Mouse (Mus musculus): Measurements from ENCODE around the gene Abca2. TPM values are rescaled to one million over a fixed set of nuclear protein-coding genes. Genes with fewer than 3 reads are reported as not detected.

Abca2 gene
- polyA plus RNA-seq, 1 experiment from 2014 or later, result 17.7 TPM

GRCm38 (mm10) chr2:25450853-25451647 is 22.5 kb downstream of the Abca2 start:
- H3K4me2 ChIP-seq (ENCODE audit: low read length), result no peak overlapping the region
- H3K9ac ChIP-seq (replicated peaks; ENCODE audit: low read length), result no peak overlapping the region
- peaks cover 35% of the 10 kb centered on the region for H3K36me3 ChIP-seq (ENCODE audit: control insufficient read depth, insufficient read depth, low read length)
- ATAC-seq (ENCODE audit: low FRiP score, low TSS enrichment) (no peak), DNase-seq (no peak)
- no peaks in the 10 kb centered on the region for H3K9me3 ChIP-seq (ENCODE audit: control insufficient read depth, low read length)
- H3K27ac ChIP-seq (replicated peaks; ENCODE audit: low read depth, low read length), result no peak overlapping the region
- no peak overlapping the region for H3K4me3 ChIP-seq (replicated peaks; ENCODE audit: low read depth, low read length)
- no peaks in the 10 kb centered on the region for H3K4me1 ChIP-seq (ENCODE audit: control insufficient read depth, insufficient read depth, low read length)
- 91% methylated on average over 8 of the region's 8 CpGs for WGBS
- H3K27me3 ChIP-seq (ENCODE audit: control insufficient read depth, insufficient read depth, low read length), result no peaks in the 10 kb centered on the region

DNA sequence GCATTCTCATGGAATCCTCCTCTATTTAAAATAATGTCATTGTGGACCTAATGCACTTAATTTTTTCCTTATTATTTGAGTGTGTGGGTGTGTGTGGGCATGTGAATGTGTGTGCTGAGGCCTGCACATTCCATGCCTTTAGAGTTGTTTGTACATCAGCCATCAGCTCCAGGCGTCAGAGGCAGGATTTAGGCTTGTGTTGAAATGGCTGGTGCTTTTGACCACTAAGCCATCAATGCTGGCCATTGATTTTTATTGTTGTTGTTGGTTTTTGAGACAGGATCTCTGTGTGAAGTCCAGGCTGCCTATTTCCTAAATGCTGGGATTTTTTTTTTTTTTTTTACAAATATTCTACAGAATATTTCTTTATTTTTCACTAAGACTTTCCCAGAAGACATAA is 24.4 kb downstream of the Abca2 start:
- no peak overlapping the region for H3K4me2 ChIP-seq (ENCODE audit: low read length)
- no peak overlapping the region for H3K9ac ChIP-seq (replicated peaks; ENCODE audit: low read length)
- H3K36me3 ChIP-seq (ENCODE audit: control insufficient read depth, insufficient read depth, low read length), result peaks cover 22% of the 10 kb centered on the region
- H3K9me3 ChIP-seq (ENCODE audit: control insufficient read depth, low read length), result no peaks in the 10 kb centered on the region
- H3K4me3 ChIP-seq (replicated peaks; ENCODE audit: low read depth, low read length), result no peak overlapping the region
- no peak overlapping the region for H3K27ac ChIP-seq (replicated peaks; ENCODE audit: low read depth, low read length)
- DNase-seq, result no peak
- 48% methylated on average over 1 of the region's 1 CpGs for WGBS
- H3K4me1 ChIP-seq (ENCODE audit: control insufficient read depth, insufficient read depth, low read length), result no peaks in the 10 kb centered on the region
- ATAC-seq (ENCODE audit: low FRiP score, low TSS enrichment), result no peak
- H3K27me3 ChIP-seq (ENCODE audit: control insufficient read depth, insufficient read depth, low read length), result no peaks in the 10 kb centered on the region

DNA sequence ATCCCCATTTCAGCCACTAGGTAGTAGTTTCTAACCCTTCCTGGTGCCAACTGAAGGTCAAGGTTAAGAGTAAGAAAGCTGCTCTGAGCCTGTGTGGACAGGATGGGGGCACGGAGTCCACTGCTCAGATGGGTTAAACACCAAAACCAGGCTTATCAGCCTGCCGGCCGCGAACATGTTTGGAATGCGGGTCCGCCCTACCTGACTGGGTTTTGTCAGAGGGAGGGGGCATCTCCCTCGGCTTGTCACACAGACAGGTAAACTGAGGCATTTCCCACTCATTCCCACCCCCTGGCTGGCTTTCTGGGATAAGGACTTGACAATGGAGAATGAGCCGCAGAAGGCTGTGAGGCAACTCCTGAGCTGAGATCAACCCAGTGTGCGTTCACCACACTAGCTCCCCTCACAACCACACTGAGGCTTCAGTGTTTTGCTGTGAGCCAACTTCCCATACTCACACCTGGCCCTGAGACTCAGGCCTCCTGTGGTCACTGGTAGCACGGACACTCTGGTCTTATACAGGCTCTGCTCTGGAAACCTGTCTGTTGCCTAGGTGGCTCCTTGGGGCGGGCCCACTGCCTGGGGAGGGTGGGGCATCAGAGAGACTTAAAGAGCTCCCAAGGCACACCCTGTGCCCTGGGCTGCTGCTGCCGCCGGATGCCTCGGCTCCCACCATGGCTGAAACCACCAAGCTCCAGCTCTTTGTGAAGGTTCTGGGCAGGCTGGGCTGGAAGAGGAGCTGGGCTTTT is 27.9 kb downstream of the Abca2 start, which contains the start of gene Clic3:
Clic3 (plus strand) TSS at position 634 of the 749 bp plus-strand sequence.
- Histone ChIP-seq H3K36me3 (ENCODE audit: control insufficient read depth, insufficient read depth, low read length) (peaks cover 22% of the 10 kb centered on the region), H3K27me3 (ENCODE audit: control insufficient read depth, insufficient read depth, low read length) (no peaks in the 10 kb centered on the region), H3K4me2 (ENCODE audit: low read length) (no peak within 1 kb of the TSS), H3K9ac (replicated peaks; ENCODE audit: low read length) (no peak within 1 kb of the TSS), H3K9me3 (ENCODE audit: control insufficient read depth, low read length) (no peaks in the 10 kb centered on the region), H3K4me3 (replicated peaks; ENCODE audit: low read depth, low read length) (no peak within 1 kb of the TSS), H3K27ac (replicated peaks; ENCODE audit: low read depth, low read length) (no peak within 1 kb of the TSS), H3K4me1 (ENCODE audit: control insufficient read depth, insufficient read depth, low read length) (peaks cover 14% of the 10 kb centered on the region)
- no peak for ATAC-seq (ENCODE audit: low FRiP score, low TSS enrichment)
- DNase-seq, result no peak
- WGBS, result 70% methylated on average over 14 of the region's 14 CpGs

DNA sequence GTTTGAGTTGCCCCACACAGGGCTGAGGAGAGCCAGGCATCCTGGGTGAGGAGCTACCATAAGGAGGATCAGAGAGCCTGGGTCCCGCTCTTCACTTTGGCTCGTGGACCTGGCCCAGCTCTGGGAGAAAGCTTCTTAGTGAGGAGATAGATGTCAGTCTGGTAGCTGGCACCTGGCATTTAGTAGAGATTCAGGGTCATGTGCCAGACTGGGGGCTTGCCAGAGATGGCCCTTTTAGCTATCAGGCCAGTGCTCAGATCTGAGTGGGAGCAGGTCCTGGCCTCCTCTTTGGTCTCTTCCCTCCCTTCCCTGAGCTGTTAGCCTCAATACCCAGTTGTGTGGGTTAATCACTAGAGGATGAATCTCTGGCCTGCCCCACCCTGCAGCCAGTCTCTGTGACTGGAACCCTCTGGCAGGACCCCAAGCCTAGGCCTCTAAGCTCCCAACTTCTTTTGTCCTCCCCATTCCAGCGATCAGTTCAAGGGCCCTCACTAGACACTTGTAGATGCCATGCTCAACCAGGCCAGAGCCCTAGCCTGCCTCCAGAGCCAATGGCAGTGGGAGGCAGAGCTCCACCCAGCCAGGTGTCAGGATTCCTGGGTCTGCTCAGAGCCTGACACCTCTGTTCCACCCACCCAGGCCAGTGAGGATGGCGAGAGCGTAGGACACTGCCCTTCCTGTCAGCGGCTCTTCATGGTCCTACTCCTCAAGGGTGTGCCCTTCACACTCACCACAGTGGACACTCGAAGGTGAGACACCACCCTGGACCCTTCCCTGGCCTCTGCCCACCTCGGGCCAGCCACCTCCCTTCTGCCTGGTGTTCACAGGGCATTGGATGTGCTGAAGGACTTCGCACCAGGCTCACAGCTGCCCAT is 28.8 kb downstream of the Abca2 start:
- H3K27ac ChIP-seq (replicated peaks; ENCODE audit: low read depth, low read length), result no peak overlapping the region
- no peaks in the 10 kb centered on the region for H3K27me3 ChIP-seq (ENCODE audit: control insufficient read depth, insufficient read depth, low read length)
- 83% methylated on average over 9 of the region's 9 CpGs for WGBS
- no peaks in the 10 kb centered on the region for H3K9me3 ChIP-seq (ENCODE audit: control insufficient read depth, low read length)
- H3K4me3 ChIP-seq (replicated peaks; ENCODE audit: low read depth, low read length), result no peak overlapping the region
- no peak overlapping the region for H3K4me2 ChIP-seq (ENCODE audit: low read length)
- H3K36me3 ChIP-seq (ENCODE audit: control insufficient read depth, insufficient read depth, low read length), result peaks cover 22% of the 10 kb centered on the region
- no peak overlapping the region for H3K9ac ChIP-seq (replicated peaks; ENCODE audit: low read length)
- peaks cover 17% of the 10 kb centered on the region for H3K4me1 ChIP-seq (ENCODE audit: control insufficient read depth, insufficient read depth, low read length)
- DNase-seq (no peak), ATAC-seq (ENCODE audit: low FRiP score, low TSS enrichment) (no peak)

- no peak for DNase-seq
- ATAC-seq (ENCODE audit: low FRiP score, low TSS enrichment), result no peak
- Histone ChIP-seq H3K4me3 (replicated peaks; ENCODE audit: low read depth, low read length) (no peak overlapping the region), H3K27ac (replicated peaks; ENCODE audit: low read depth, low read length) (no peak overlapping the region), H3K4me1 (ENCODE audit: control insufficient read depth, insufficient read depth, low read length) (peaks cover 17% of the 10 kb centered on the region), H3K4me2 (ENCODE audit: low read length) (no peak overlapping the region; the same call in 1 of the 2 replicates), H3K27me3 (ENCODE audit: control insufficient read depth, insufficient read depth, low read length) (no peaks in the 10 kb centered on the region), H3K9ac (replicated peaks; ENCODE audit: low read length) (no peak overlapping the region), H3K36me3 (ENCODE audit: control insufficient read depth, insufficient read depth, low read length) (peaks cover 22% of the 10 kb centered on the region), H3K9me3 (ENCODE audit: control insufficient read depth, low read length) (no peaks in the 10 kb centered on the region)
- 79% methylated on average over 5 of the region's 5 CpGs for WGBS
These were observed 30.4 kb downstream of the Abca2 start for GRCm38 (mm10) chr2:25458911-25459310.

DNA sequence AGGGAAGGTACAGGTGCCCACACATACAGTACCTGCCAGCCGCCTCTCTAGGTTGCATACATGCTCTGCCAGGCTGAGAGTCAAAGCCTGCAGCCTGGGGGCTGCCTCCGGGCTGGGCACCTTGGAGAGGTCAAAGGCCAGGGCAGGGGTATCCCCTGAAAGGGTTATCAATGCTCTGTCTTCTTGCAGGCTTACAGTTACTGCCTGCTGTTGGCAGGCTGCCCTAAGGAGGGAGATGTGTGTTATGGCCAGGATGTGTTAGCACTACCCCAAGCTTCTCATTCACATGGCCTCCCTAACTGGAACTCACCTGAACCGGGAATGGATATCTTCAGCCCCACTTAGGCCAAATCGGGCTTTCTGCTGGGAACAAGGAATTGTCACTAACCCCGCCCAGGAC is 31.6 kb downstream of the Abca2 start:
- DNase-seq (no peak), ATAC-seq (ENCODE audit: low FRiP score, low TSS enrichment) (peak; percentile 25)
- Histone ChIP-seq H3K36me3 (ENCODE audit: control insufficient read depth, insufficient read depth, low read length) (peaks cover 22% of the 10 kb centered on the region), H3K9me3 (ENCODE audit: control insufficient read depth, low read length) (no peaks in the 10 kb centered on the region), H3K27ac (replicated peaks; ENCODE audit: low read depth, low read length) (peak overlapping the region; percentile 96), H3K4me2 (ENCODE audit: low read length) (peak overlapping the region; percentile 91), H3K9ac (replicated peaks; ENCODE audit: low read length) (peak overlapping the region; percentile 82), H3K4me1 (ENCODE audit: control insufficient read depth, insufficient read depth, low read length) (peaks cover 17% of the 10 kb centered on the region), H3K27me3 (ENCODE audit: control insufficient read depth, insufficient read depth, low read length) (no peaks in the 10 kb centered on the region), H3K4me3 (replicated peaks; ENCODE audit: low read depth, low read length) (peak overlapping the region; percentile 71)
- WGBS, result 31% methylated on average over 5 of the region's 5 CpGs

GRCm38 (mm10) chr2:25460551-25461309 is 32.2 kb downstream of the Abca2 start, which contains the start of gene Paxx:
Gene Paxx (minus strand): TSS chr2:25461094.
- Histone ChIP-seq H3K4me3 (replicated peaks; ENCODE audit: low read depth, low read length) (peak within 1 kb of the TSS; percentile 71), H3K4me1 (ENCODE audit: control insufficient read depth, insufficient read depth, low read length) (peaks cover 17% of the 10 kb centered on the region), H3K27ac (replicated peaks; ENCODE audit: low read depth, low read length) (peak within 1 kb of the TSS; percentile 96), H3K4me2 (ENCODE audit: low read length) (peak within 1 kb of the TSS; percentile 91), H3K27me3 (ENCODE audit: control insufficient read depth, insufficient read depth, low read length) (no peaks in the 10 kb centered on the region), H3K9me3 (ENCODE audit: control insufficient read depth, low read length) (no peaks in the 10 kb centered on the region), H3K36me3 (ENCODE audit: control insufficient read depth, insufficient read depth, low read length) (peaks cover 22% of the 10 kb centered on the region), H3K9ac (replicated peaks; ENCODE audit: low read length) (peak within 1 kb of the TSS; percentile 82)
- DNase-seq (peak; percentile 96), ATAC-seq (ENCODE audit: low FRiP score, low TSS enrichment) (peak; percentile 89)
- under 1% methylated on average over 48 of the region's 48 CpGs for WGBS

- H3K9me3 ChIP-seq (ENCODE audit: control insufficient read depth, low read length), result no peaks in the 10 kb centered on the region
- peak overlapping the region; percentile 82 for H3K9ac ChIP-seq (replicated peaks; ENCODE audit: low read length)
- peak overlapping the region; percentile 71 for H3K4me3 ChIP-seq (replicated peaks; ENCODE audit: low read depth, low read length)
- no peak for DNase-seq
- peaks cover 22% of the 10 kb centered on the region for H3K36me3 ChIP-seq (ENCODE audit: control insufficient read depth, insufficient read depth, low read length)
- no peak for ATAC-seq (ENCODE audit: low FRiP score, low TSS enrichment)
- H3K27me3 ChIP-seq (ENCODE audit: control insufficient read depth, insufficient read depth, low read length), result no peaks in the 10 kb centered on the region
- 22% methylated on average over 3 of the region's 3 CpGs for WGBS
- H3K4me1 ChIP-seq (ENCODE audit: control insufficient read depth, insufficient read depth, low read length), result peaks cover 19% of the 10 kb centered on the region
- H3K27ac ChIP-seq (replicated peaks; ENCODE audit: low read depth, low read length), result peak overlapping the region; percentile 96
- H3K4me2 ChIP-seq (ENCODE audit: low read length), result peak overlapping the region; percentile 91
These were observed 32.9 kb downstream of the Abca2 start for GRCm38 (mm10) chr2:25461407-25461806.

Measured in midbrain, embryonic 14.5 days (tissue).